25 mouse cellular contexts compared by ENCODE assay signal in genomic region chr6:11565246-11565645, GRCm38 (mm10).
"Had no signal": no experiment of that assay in that cellular context is flagged by ENCODE, and none has a peak within 500 bp of the region (broad histone marks: within the 10 kb centered on the region; RNA-seq: fewer than 3 reads in every experiment).

No protein-coding gene starts in this region.

- H3K4me3 ChIP-seq: gastrocnemius, adult 2 months; heart, embryonic 10.5 days; heart, embryonic 12.5 days; hindbrain, embryonic 13.5 days; hindbrain, embryonic 15.5 days; kidney, embryonic 15.5 days; left cerebral cortex, adult 2 months; limb, embryonic 10.5 days; limb, embryonic 12.5 days; liver, embryonic 13.5 days had no signal

- H3K27ac ChIP-seq: gastrocnemius, adult 2 months; heart, embryonic 10.5 days; hindbrain, embryonic 13.5 days; hindbrain, embryonic 15.5 days; hindbrain, postnatal 0 days; kidney, embryonic 15.5 days; kidney, postnatal 0 days; left cerebral cortex, adult 2 months; limb, embryonic 10.5 days; limb, embryonic 12.5 days; liver, embryonic 13.5 days had no signal

- ATAC-seq: hindbrain, postnatal 0 days; intestine, embryonic 16.5 days had no signal

- H3K27me3 ChIP-seq: heart, embryonic 12.5 days; hindbrain, embryonic 13.5 days; hindbrain, embryonic 15.5 days; kidney, embryonic 15.5 days; limb, embryonic 12.5 days; liver, embryonic 13.5 days had no signal

- H3K9me3 ChIP-seq: heart, embryonic 10.5 days; heart, embryonic 12.5 days; hindbrain, embryonic 13.5 days; hindbrain, embryonic 15.5 days; kidney, embryonic 15.5 days; limb, embryonic 10.5 days; limb, embryonic 12.5 days; liver, embryonic 13.5 days had no signal

- H3K9ac ChIP-seq: heart, embryonic 12.5 days; hindbrain, embryonic 13.5 days; hindbrain, embryonic 15.5 days; kidney, embryonic 15.5 days; limb, embryonic 12.5 days; liver, embryonic 13.5 days had no signal

- DNase-seq: gastrocnemius, adult 2 months; gastrocnemius, postnatal 10 days; gastrocnemius, postnatal 25 days; heart, adult 18-20 months; heart, postnatal 10 days; heart, postnatal 4 days; kidney, adult 11 months; kidney, adult 2 months; kidney, adult 9 months; kidney, postnatal 14 days; kidney, postnatal 36 days; layer of hippocampus, adult 9-11 months; liver; liver, embryonic 13.5 days had no signal

- H3K4me1 ChIP-seq: heart, embryonic 10.5 days; heart, embryonic 12.5 days; hindbrain, embryonic 13.5 days; hindbrain, embryonic 15.5 days; kidney, embryonic 15.5 days; limb, embryonic 10.5 days; limb, embryonic 12.5 days; liver, embryonic 13.5 days had no signal

- H3K36me3 ChIP-seq: heart, embryonic 10.5 days; heart, embryonic 12.5 days; hindbrain, embryonic 13.5 days; hindbrain, embryonic 15.5 days; kidney, embryonic 15.5 days; limb, embryonic 10.5 days; limb, embryonic 12.5 days; liver, embryonic 13.5 days had no signal
